Mouse (Mus musculus) forebrain, embryonic 15.5 days (tissue): ENCODE data around the gene Fbxo2. TPM values are rescaled to one million over a fixed set of nuclear protein-coding genes. Genes with fewer than 3 reads are reported as not detected.
A peak's percentile ranks its signal among the peaks of the same experiment; 100 is the strongest.
"Not testable (repeated sequence)": the region's sequence is repeated elsewhere in the genome, so short reads cannot be mapped to it uniquely, and the experiment has no call there.

Experiments
- ATAC-seq: fragments of 200-750 bp; cut with Nextera tagmentation; replicated peaks from 2 replicates; pipeline ENCODE4 v1.8.0; 2017; ENCODE audit warnings: mild to moderate bottlenecking, moderate TSS enrichment, moderate library complexity
- H3K27ac ChIP-seq: fragments of 300-500 bp; sonication (generic); replicated peaks from 2 replicates; pipeline ENCODE4 v1.5.1; 2015; ENCODE audit warnings: mild to moderate bottlenecking, inconsistent platforms
- H3K27me3 ChIP-seq: fragments of 300-500 bp; sonication (generic); 2 replicates; pipeline ENCODE4 v1.6.1; 2015; ENCODE audit warnings: inconsistent platforms
- H3K36me3 ChIP-seq: fragments of 300-500 bp; sonication (generic); 2 replicates; pipeline ENCODE4 v1.6.1; 2015; ENCODE audit warnings: mild to moderate bottlenecking, inconsistent platforms
- H3K4me1 ChIP-seq: fragments of 300-500 bp; sonication (generic); 2 replicates; pipeline ENCODE4 v1.6.1; 2015; ENCODE audit warnings: inconsistent platforms
- H3K4me2 ChIP-seq: fragments of 300-500 bp; sonication (generic); replicated peaks from 2 replicates; pipeline ENCODE4 v1.6.1; 2015; ENCODE audit warnings: mild to moderate bottlenecking, inconsistent platforms
- H3K4me3 ChIP-seq: fragments of 300-500 bp; sonication (generic); 2 replicates; pipeline ENCODE4 v1.5.1; 2015; ENCODE audit warnings: mild to moderate bottlenecking, inconsistent platforms
- H3K9ac ChIP-seq: fragments of 300-500 bp; sonication (generic); replicated peaks from 2 replicates; pipeline ENCODE4 v1.6.1; 2015; ENCODE audit warnings: mild to moderate bottlenecking, inconsistent platforms
- H3K9me3 ChIP-seq: fragments of 300-500 bp; sonication (generic); 2 replicates; pipeline ENCODE4 v1.6.1; 2016; ENCODE audit warnings: inconsistent platforms
- WGBS: fragments of 180-500 bp; shearing (Covaris S2); methylation state at CpG from one replicate; pipeline ENCODE4 v1.1.7; 2015; ENCODE audit warnings: mixed read lengths; 5-methylcytosine and 5-hydroxymethylcytosine counted together
- polyA plus RNA-seq: library from polyadenylated mRNA; unstranded; fragments of >200 nt; fragmentation: Nextera tagmentation; extraction: Ambion mirVana; gene quantifications from 2 replicates; pipeline ENCODE4 v1.2.1, GENCODE M21; 2015

The Fbxo2 gene
- polyA plus RNA-seq: 4.5 and 4.7 TPM in 2 replicates

DNA sequence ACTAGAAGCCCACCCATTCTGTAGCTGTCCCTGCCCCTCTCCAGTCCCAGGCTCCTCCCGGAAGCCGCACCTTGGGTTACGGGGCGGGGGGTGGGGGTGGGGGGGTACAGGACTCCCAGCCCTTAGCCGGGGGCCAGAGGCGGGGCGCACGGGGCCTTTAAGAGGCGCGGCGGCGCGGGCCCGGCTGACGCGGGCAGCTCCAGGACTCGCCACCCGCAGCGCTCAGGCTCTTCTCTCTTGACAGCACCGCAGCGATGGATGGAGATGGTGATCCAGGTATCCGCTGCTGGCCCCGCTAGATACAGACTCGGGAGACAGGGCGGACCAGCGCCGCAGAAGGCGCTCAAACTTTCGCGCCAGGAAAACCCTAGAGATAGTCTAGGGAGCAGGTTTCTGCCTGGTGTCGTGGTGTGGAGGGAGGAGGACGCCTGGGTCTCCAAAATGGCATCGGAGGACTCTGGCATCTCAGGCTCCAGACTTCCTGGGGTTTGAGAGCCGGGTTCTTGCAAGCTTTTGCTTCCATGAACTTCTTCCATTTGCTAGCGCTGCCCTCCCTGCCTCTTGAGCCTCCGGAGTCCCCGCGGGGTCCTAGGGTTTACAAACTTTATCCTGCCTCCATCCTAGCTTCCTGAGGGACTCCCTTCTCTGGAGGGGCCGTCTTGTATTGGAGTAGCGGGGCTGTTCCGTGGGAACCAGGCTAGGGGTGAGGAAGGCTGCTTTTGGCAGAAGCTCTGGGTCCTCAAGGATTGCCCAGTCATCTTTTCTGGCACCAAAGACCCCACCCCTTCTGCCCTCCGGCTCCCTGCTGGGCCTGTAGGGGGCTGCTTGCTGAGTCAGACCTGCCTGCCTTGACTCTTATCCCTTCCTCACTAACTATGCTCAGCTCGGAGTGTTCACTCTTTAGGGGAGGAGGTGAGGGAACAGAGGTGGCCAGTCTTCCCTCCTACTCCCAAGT, at the start of gene Fbxo2, which contains the start of gene Fbxo44:
TSS of gene Fbxo2 (plus strand) at position 186 of the 955 bp plus-strand sequence.
TSS of gene Fbxo44 (minus strand) at position 47 of the 955 bp plus-strand sequence.
- Histone ChIP-seq H3K4me1 (peaks cover 51% of the 10 kb centered on the region), H3K36me3 (peaks cover 13% of the 10 kb centered on the region), H3K27ac (peak within 1 kb of the TSS; percentile 85), H3K9me3 (no peaks in the 10 kb centered on the region), H3K9ac (peak within 1 kb of the TSS; percentile 92), H3K4me2 (peak within 1 kb of the TSS; percentile 95), H3K4me3 (peak within 1 kb of the TSS; percentile 88), H3K27me3 (peaks cover 46% of the 10 kb centered on the region)
- peak; percentile 77 for ATAC-seq
- WGBS: under 1% methylated on average over 43 of the region's 43 CpGs

DNA sequence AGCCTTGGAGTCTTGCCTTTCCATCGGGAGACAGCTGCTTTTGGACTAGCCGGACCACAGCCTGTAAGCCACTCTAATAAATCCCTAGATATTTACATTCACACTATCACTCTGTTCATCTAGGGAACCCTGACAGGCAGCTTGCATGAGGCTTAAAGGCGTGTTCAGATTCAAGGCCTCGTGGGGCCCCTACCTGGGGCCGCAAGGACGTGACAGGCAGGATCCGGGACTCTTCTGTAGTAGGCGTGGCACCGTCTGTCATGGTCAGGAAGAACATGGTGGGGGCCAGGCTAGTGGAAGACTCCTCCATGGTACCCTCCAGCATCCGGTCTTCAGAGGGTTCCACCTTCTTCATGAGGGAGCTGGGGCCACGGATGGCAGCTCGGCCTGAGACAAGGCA, 47.9 kb upstream of the Fbxo2 start:
- H3K36me3 ChIP-seq: peaks cover 39% of the 10 kb centered on the region
- WGBS: 84% methylated on average over 12 of the region's 12 CpGs
- no peak for ATAC-seq

DNA sequence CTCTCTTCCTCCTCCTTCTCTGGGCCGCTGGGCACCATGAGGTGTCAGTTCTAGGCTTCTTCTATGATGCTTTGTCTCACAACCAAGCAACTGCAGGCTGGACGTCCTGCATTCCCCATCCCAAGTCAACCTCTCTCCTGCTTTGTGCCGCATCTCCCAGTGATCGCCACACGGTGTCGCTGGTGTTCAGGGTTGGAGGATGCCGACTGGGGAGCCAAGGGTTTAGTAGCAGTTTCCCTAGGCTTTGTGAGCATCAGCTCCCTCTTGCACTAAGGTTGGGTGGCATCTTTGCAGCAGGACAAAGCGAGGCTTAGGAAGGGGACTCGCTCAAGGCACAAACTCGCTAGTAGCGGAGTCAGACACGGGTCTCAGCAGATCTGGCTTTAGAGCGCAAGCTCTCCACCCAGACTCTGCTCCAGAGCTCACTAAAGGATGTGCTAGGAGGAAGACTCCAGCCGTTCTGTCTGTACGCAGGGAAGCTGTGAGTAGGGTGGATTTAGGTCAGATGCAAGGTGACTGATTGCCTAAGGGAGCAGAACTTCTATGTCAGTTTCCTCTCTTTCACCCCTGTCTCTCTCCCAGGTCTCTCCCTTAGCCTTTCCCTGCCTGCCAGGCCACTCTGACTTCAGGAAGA, 45.5 kb upstream of the Fbxo2 start:
- 7% methylated on average over 15 of the region's 15 CpGs for WGBS
- peak overlapping the region; percentile 7; the same call in 1 of the 2 replicates for H3K4me2 ChIP-seq
- peaks cover 13% of the 10 kb centered on the region for H3K4me1 ChIP-seq
- H3K9ac ChIP-seq: no peak overlapping the region; the same call in 1 of the 2 replicates
- H3K27me3 ChIP-seq: no peaks in the 10 kb centered on the region
- no peaks in the 10 kb centered on the region for H3K9me3 ChIP-seq
- peaks cover 30% of the 10 kb centered on the region for H3K36me3 ChIP-seq
- H3K4me3 ChIP-seq: no peak overlapping the region
- peak overlapping the region; percentile 75 for H3K27ac ChIP-seq
- peak; percentile 83 for ATAC-seq

More for the DNA sequence above, 47.9 kb upstream of the Fbxo2 start:
- no peak overlapping the region for H3K27ac ChIP-seq
- no peak overlapping the region for H3K4me3 ChIP-seq
- H3K27me3 ChIP-seq: no peaks in the 10 kb centered on the region
- H3K4me1 ChIP-seq: peaks cover 29% of the 10 kb centered on the region
- H3K4me2 ChIP-seq: no peak overlapping the region
- H3K9me3 ChIP-seq: no peaks in the 10 kb centered on the region
- H3K9ac ChIP-seq: no peak overlapping the region

DNA sequence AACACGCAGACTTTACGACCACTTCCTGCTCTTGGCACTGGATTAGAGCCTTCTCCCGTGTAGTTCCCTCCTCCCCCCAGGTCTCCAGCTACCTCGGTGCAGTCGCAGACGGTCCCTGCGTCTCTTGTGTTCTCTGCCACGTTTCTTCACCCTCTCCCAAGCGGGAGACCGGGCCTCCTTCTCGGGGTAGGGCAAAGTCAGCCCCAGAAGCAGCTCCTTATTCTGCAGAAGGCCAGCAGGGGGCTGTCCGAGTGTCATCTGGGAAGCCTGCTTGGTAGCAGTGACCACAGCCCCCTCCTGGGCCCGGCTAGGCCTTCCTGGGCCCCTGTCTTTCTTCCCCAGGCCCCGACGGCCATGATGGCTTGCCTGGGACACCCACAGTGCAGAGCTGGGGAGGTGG, 45.0 kb upstream of the Fbxo2 start:
- Histone ChIP-seq H3K4me2 (no peak overlapping the region), H3K4me1 (peaks cover 16% of the 10 kb centered on the region), H3K36me3 (peaks cover 24% of the 10 kb centered on the region), H3K9me3 (no peaks in the 10 kb centered on the region), H3K9ac (no peak overlapping the region), H3K27ac (peak overlapping the region; percentile 75), H3K27me3 (no peaks in the 10 kb centered on the region), H3K4me3 (no peak overlapping the region)
- WGBS: 9% methylated on average over 15 of the region's 15 CpGs
- ATAC-seq: 0 out of 2 replicates have a peak, but pooled peaks have one; percentile 15

DNA sequence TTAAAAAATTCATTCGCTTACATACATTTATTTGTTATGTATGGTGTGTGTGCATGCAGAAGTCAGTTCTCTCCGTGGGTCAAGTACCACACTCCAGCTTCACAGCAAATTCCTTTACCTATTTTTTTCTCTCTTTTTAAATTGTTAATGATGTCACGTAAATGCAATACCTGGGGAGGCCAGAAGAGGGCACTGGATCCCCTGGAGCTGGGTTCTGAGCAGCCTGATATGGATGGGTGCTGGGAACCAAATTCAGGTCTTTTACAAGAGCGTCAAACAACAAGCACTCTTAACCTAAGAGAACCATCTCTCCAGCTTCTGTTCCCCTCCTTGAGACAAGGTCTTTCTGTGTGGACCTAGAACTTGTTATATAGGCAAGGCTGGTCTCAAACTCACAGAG, 43.8 kb upstream of the Fbxo2 start:
- Histone ChIP-seq H3K4me2 (no peak overlapping the region), H3K9me3 (no peaks in the 10 kb centered on the region), H3K36me3 (peaks cover 22% of the 10 kb centered on the region), H3K27ac (no peak overlapping the region), H3K4me3 (no peak overlapping the region), H3K4me1 (peaks cover 26% of the 10 kb centered on the region), H3K27me3 (no peaks in the 10 kb centered on the region), H3K9ac (no peak overlapping the region)
- WGBS: 85% methylated on average over 4 of the region's 4 CpGs
- ATAC-seq: no peak

DNA sequence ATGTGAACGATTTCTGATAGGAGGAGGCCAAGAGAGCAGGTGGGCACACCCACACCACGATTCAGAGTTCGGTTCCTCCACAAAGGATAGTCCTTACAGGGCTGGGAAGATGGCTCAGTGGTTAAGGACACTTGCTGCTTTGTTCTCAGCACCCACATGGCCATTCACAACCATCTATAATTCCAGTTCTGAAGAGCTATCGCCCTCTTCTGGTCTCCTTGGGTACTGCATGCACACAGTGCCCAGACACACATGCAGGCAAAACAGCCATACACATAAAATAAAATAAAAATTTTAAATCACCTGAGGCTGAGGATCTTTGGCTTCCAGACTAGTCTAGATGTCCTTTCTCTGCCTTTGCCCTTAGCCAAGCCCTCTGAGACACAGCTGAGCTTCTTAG, 43.0 kb upstream of the Fbxo2 start:
- Histone ChIP-seq H3K36me3 (peaks cover 16% of the 10 kb centered on the region), H3K9ac (no peak overlapping the region), H3K27me3 (no peaks in the 10 kb centered on the region), H3K27ac (no peak overlapping the region), H3K4me2 (no peak overlapping the region), H3K4me1 (peaks cover 33% of the 10 kb centered on the region), H3K9me3 (no peaks in the 10 kb centered on the region), H3K4me3 (no peak overlapping the region)
- 82% methylated on average over 4 of the region's 4 CpGs for WGBS
- ATAC-seq: no peak

DNA sequence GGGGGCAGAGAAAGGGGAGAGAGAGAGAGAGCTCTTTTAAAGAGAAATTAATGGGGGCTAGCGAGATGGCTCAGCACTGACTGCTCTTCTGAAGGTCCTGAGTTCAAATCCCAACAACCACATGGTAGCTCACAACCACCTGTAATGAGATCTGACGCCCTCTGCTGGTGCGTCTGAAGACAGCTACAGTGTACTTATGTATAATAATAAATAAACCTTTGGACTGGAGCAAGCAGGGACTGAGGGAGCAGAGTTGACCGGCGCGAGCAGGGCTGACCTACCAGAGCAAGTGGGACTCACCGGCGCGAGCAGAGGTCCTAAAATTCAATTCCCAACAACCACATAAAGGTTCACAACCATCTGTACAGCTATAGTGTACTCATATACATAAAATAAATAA, 40.8 kb upstream of the Fbxo2 start:
- H3K27me3 ChIP-seq, H3K9ac ChIP-seq, H3K36me3 ChIP-seq, H3K27ac ChIP-seq, H3K4me3 ChIP-seq, ATAC-seq, H3K9me3 ChIP-seq, H3K4me2 ChIP-seq: not testable (repeated sequence)
- H3K4me1 ChIP-seq: peaks cover 50% of the 10 kb centered on the region
- WGBS: 90% methylated on average over 9 of the region's 9 CpGs

DNA sequence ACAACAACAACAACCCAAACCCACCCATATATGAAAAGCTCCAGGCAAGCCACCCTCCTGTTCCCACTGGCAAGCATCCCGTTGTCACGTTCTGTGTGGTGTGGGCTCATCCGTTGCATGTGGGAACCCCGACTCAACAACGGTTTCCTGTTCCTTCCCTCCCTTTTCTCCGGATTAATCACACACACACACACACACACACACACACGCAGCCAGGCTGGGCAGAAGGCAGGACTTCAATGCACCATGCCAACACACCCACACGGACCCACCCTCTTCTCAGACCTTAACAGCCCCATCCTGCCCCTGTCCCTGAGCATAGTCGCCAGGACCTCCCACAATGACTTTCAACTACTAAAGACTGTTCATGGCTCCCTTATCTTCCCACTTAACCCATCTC, 39.9 kb upstream of the Fbxo2 start:
- Histone ChIP-seq H3K27me3 (no peaks in the 10 kb centered on the region), H3K36me3 (no peaks in the 10 kb centered on the region), H3K27ac (peak overlapping the region; percentile 88), H3K9ac (no peak overlapping the region), H3K4me2 (no peak overlapping the region), H3K4me1 (peaks cover 50% of the 10 kb centered on the region), H3K9me3 (no peaks in the 10 kb centered on the region), H3K4me3 (no peak overlapping the region)
- ATAC-seq: 0 out of 2 replicates have a peak, but pooled peaks have one; percentile 0
- WGBS: 53% methylated on average over 9 of the region's 9 CpGs

DNA sequence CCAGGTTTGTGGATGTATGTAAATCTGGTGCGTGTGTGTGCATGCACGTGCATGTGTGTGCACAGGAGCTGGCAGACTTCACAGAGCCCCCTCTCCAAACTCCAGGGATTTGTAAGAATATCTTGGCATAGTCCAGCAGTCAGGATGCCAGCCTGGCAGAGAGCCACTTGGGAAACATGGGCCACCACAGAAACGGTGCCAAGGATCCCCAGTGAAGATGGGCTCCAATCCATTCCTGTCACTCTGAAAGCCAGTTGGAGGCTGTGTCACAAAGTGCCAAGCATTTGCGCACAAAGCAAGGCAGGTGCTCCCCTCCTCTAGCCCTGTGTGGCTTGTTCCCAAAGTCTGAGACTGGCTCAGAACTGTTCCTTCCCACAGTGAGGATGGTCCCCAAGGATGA, 39.1 kb upstream of the Fbxo2 start:
- H3K27ac ChIP-seq: peak overlapping the region; percentile 88
- no peak overlapping the region for H3K4me3 ChIP-seq
- H3K27me3 ChIP-seq: no peaks in the 10 kb centered on the region
- H3K4me1 ChIP-seq: peaks cover 54% of the 10 kb centered on the region
- H3K4me2 ChIP-seq: no peak overlapping the region
- peak; percentile 81 for ATAC-seq
- no peak overlapping the region for H3K9ac ChIP-seq
- no peaks in the 10 kb centered on the region for H3K9me3 ChIP-seq
- H3K36me3 ChIP-seq: no peaks in the 10 kb centered on the region
- 40% methylated on average over 4 of the region's 4 CpGs for WGBS

DNA sequence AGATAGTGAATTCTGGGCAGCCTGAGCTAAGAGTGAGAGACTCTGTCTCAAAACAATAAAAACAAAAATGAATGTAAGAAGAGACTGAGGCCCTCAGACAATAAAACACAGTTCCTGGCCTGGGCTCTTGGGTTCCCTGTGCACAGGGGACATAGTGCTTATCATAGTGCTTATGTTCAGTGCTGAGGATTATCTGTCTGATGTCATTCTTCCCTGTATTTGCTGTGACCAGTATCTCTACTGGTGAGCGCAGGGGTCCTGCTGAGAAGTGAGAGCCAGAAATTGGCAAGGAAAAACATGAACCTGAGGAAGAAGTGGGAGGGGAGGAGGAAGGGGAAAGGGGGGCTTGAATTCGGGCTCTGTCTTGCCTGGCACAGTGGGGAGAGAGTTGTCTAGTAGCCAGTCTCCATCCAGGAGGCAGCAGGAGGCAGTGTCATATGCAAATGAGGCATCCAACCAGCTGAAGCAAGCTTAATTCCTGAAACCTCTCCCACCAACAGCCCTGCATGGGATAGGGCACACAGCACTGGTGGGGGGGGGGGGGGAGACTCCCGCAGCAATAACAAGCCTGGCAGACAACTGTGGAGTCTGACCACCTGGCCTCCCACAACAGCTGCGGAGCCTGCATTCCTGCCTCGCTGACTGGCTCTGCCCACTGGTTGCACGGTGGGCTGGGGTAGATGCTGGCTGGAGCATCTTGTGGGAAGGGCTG, 38.3 kb upstream of the Fbxo2 start:
- Histone ChIP-seq H3K4me2 (0 out of 2 replicates have a peak overlapping the region, but pooled peaks have one; percentile 4), H3K9me3 (no peaks in the 10 kb centered on the region), H3K9ac (no peak overlapping the region), H3K4me1 (peaks cover 61% of the 10 kb centered on the region), H3K27me3 (no peaks in the 10 kb centered on the region), H3K27ac (peak overlapping the region; percentile 88), H3K4me3 (no peak overlapping the region), H3K36me3 (no peaks in the 10 kb centered on the region)
- WGBS: 6% methylated on average over 6 of the region's 6 CpGs
- peak; percentile 77 for ATAC-seq

DNA sequence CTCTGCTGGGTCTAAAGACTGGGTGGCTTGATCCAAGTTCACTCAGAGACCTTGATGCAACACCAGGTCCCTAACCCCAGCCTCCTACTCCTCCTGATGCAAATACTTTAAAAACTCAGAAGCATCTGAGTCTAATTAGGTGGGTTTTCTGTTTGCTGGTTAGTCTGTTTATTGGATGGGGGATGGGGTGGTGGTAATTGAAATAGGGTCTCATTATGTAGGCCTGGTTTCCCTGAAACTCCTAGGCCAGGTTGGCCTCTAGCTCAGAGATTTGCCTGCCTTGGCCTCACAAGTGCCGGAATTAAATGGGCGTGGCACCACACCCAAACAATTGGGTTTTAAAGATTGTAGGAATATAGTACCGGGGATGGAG, 37.7 kb upstream of the Fbxo2 start:
- WGBS: 35% methylated on average over 3 of the region's 3 CpGs
- peaks cover 65% of the 10 kb centered on the region for H3K4me1 ChIP-seq
- 0 out of 2 replicates have a peak overlapping the region, but pooled peaks have one; percentile 4 for H3K4me2 ChIP-seq

More for the DNA sequence above, 37.7 kb upstream of the Fbxo2 start:
- Histone ChIP-seq H3K9me3 (no peaks in the 10 kb centered on the region), H3K36me3 (no peaks in the 10 kb centered on the region), H3K27ac (peak overlapping the region; percentile 88), H3K9ac (no peak overlapping the region), H3K27me3 (no peaks in the 10 kb centered on the region), H3K4me3 (no peak overlapping the region)
- no peak for ATAC-seq
